In genomic region chr3:122876870-122877269, GRCm38 (mm10) we compare ENCODE assay signal across 42 mouse cellular contexts. TPM values are rescaled to one million over a fixed set of nuclear protein-coding genes. Genes with fewer than 3 reads are reported as not detected.
"Had no signal": no experiment of that assay in that cellular context is flagged by ENCODE, and none has a peak within 500 bp of the region (broad histone marks: within the 10 kb centered on the region; RNA-seq: fewer than 3 reads in every experiment).

No protein-coding gene starts in this region.

- H3K9me3 ChIP-seq: heart, embryonic 10.5 days; heart, embryonic 13.5 days; heart, embryonic 15.5 days; hindbrain, embryonic 13.5 days; hindbrain, embryonic 15.5 days; kidney, embryonic 15.5 days; limb, embryonic 10.5 days; limb, embryonic 12.5 days; liver, embryonic 13.5 days had no signal

- H3K4me1 ChIP-seq: heart, embryonic 13.5 days; heart, embryonic 15.5 days; hindbrain, embryonic 13.5 days; hindbrain, embryonic 15.5 days; kidney, embryonic 15.5 days; limb, embryonic 12.5 days; liver, embryonic 13.5 days had no signal

- H3K27ac ChIP-seq: gastrocnemius, adult 2 months; heart, embryonic 10.5 days; heart, embryonic 13.5 days; heart, embryonic 15.5 days; hindbrain, embryonic 13.5 days; hindbrain, embryonic 15.5 days; hindbrain, postnatal 0 days; kidney, embryonic 15.5 days; kidney, postnatal 0 days; limb, embryonic 10.5 days; limb, embryonic 12.5 days; liver, embryonic 13.5 days had no signal

- DNase-seq: gastrocnemius, adult 2 months; gastrocnemius, postnatal 10 days; gastrocnemius, postnatal 25 days; heart, adult 18-20 months; heart, postnatal 14 days; heart, postnatal 36 days; kidney, adult 11 months; kidney, adult 2 months; kidney, adult 9 months; kidney, postnatal 14 days; kidney, postnatal 36 days; layer of hippocampus, adult 9-11 months; layer of hippocampus, postnatal 36 days; liver; liver, embryonic 13.5 days had no signal

- H3K9ac ChIP-seq: heart, embryonic 13.5 days; heart, embryonic 15.5 days; hindbrain, embryonic 13.5 days; hindbrain, embryonic 15.5 days; kidney, embryonic 15.5 days; limb, embryonic 12.5 days; liver, embryonic 13.5 days had no signal

- H3K36me3 ChIP-seq: heart, embryonic 10.5 days; heart, embryonic 13.5 days; heart, embryonic 15.5 days; hindbrain, embryonic 13.5 days; hindbrain, embryonic 15.5 days; kidney, embryonic 15.5 days; limb, embryonic 10.5 days; limb, embryonic 12.5 days; liver, embryonic 13.5 days had no signal

- H3K4me2 ChIP-seq: heart, embryonic 13.5 days; heart, embryonic 15.5 days; hindbrain, embryonic 13.5 days; hindbrain, embryonic 15.5 days; kidney, embryonic 15.5 days; limb, embryonic 12.5 days; liver, embryonic 11.5 days; liver, embryonic 13.5 days had no signal

- H3K4me3 ChIP-seq: gastrocnemius, adult 2 months; heart, embryonic 10.5 days; heart, embryonic 13.5 days; heart, embryonic 15.5 days; hindbrain, embryonic 13.5 days; hindbrain, embryonic 15.5 days; kidney, embryonic 15.5 days; limb, embryonic 10.5 days; limb, embryonic 12.5 days; liver, embryonic 13.5 days had no signal

- ATAC-seq: forebrain, embryonic 16.5 days; hindbrain, postnatal 0 days had no signal

- H3K27me3 ChIP-seq: heart, embryonic 13.5 days; heart, embryonic 15.5 days; hindbrain, embryonic 13.5 days; hindbrain, embryonic 15.5 days; kidney, embryonic 15.5 days; limb, embryonic 12.5 days; liver, embryonic 13.5 days had no signal

RNA-seq across cellular contexts. Expression of gene Fabp2, which starts 18.0 kb away (rescaled TPM):
- total RNA-seq: gastrocnemius, adult 2 months; gastrocnemius, postnatal 10 days; gastrocnemius, postnatal 25 days; gastrocnemius, postnatal 4 days; heart, adult 18-20 months; heart, adult 8-10 months; heart, postnatal 14 days; heart, postnatal 36 days; hematopoietic stem cell, adult 5-6 weeks; hindbrain, postnatal 0 days; layer of hippocampus, adult 18-20 months; layer of hippocampus, adult 8-10 months; layer of hippocampus, postnatal 14 days; layer of hippocampus, postnatal 36 days; left cerebral cortex, adult 18-20 months; left cerebral cortex, adult 8-10 months; left cerebral cortex, postnatal 10 days; left cerebral cortex, postnatal 36 days had no signal
- polyA plus RNA-seq: forebrain, embryonic 16.5 days; frontal cortex, adult 2 months; heart, embryonic 13.5 days; heart, postnatal 0 days; hindbrain, embryonic 11.5 days; hindbrain, embryonic 13.5 days; hindbrain, embryonic 15.5 days; hindbrain, postnatal 0 days; kidney, adult 2 months; limb, embryonic 10.5 days; limb, embryonic 12.5 days; limb, embryonic 14.5 days had no signal

RNA-seq across cellular contexts. Expression of gene Gm10959, which starts 42.3 kb away (rescaled TPM):
- total RNA-seq: gastrocnemius, adult 2 months; gastrocnemius, postnatal 10 days; gastrocnemius, postnatal 25 days; gastrocnemius, postnatal 4 days; heart, adult 18-20 months; heart, adult 8-10 months; heart, postnatal 14 days; heart, postnatal 36 days; hematopoietic stem cell, adult 5-6 weeks; hindbrain, postnatal 0 days; layer of hippocampus, adult 18-20 months; layer of hippocampus, adult 8-10 months; layer of hippocampus, postnatal 14 days; layer of hippocampus, postnatal 36 days; left cerebral cortex, adult 18-20 months; left cerebral cortex, adult 8-10 months; left cerebral cortex, postnatal 10 days; left cerebral cortex, postnatal 36 days had no signal
- polyA plus RNA-seq: forebrain, embryonic 16.5 days; frontal cortex, adult 2 months; heart, embryonic 10.5 days; heart, embryonic 13.5 days; heart, embryonic 15.5 days; heart, postnatal 0 days; hindbrain, embryonic 11.5 days; hindbrain, embryonic 13.5 days; hindbrain, embryonic 15.5 days; hindbrain, postnatal 0 days; kidney, adult 2 months; kidney, embryonic 15.5 days; kidney, postnatal 0 days; large intestine, adult 2 months; limb, embryonic 10.5 days; limb, embryonic 12.5 days; limb, embryonic 14.5 days; liver, embryonic 11.5 days; liver, embryonic 13.5 days had no signal
